Mouse (Mus musculus): ENCODE results near the gene Hsd17b6. TPM values are rescaled to one million over a fixed set of nuclear protein-coding genes. Genes with fewer than 3 reads are reported as not detected.

Gene Hsd17b6
- polyA plus RNA-seq, 1 experiment from 2014 or later: not detected

- no peak overlapping the region for H3K4me2 ChIP-seq (ENCODE audit: low read depth, low read length, severe bottlenecking)
- WGBS: 37% methylated on average over 5 of the region's 5 CpGs
- peak; percentile 79 for ATAC-seq (replicated peaks; ENCODE audit: low FRiP score)
Measured at GRCm38 (mm10) chr10:127945432-127946064, 61.9 kb downstream of the Hsd17b6 start.

More at GRCm38 (mm10) chr10:127945432-127946064, 61.9 kb downstream of the Hsd17b6 start:
- H3K4me3 ChIP-seq (ENCODE audit: low read depth, low read length): no peak overlapping the region
- no peak overlapping the region for H3K9ac ChIP-seq (ENCODE audit: low read length)
- H3K27ac ChIP-seq (ENCODE audit: low read depth, low read length): no peak overlapping the region
- no peaks in the 10 kb centered on the region for H3K4me1 ChIP-seq (replicated peaks; ENCODE audit: control insufficient read depth, insufficient read depth, low read length)
- no peaks in the 10 kb centered on the region for H3K9me3 ChIP-seq (ENCODE audit: control insufficient read depth, low read length)
- H3K36me3 ChIP-seq (ENCODE audit: control insufficient read depth, insufficient read depth, low read length): no peaks in the 10 kb centered on the region
- no peaks in the 10 kb centered on the region for H3K27me3 ChIP-seq (ENCODE audit: control insufficient read depth, insufficient read depth, low read length)
- DNase-seq (ENCODE audit: low spot score): peak; percentile 72

Other genes with a start within 250 kb of the Hsd17b6 start
- gene Rdh1, start 247.9 kb downstream of the Hsd17b6 start, polyA plus RNA-seq (2014; fragmentation: Nextera tagmentation; extraction: Ambion mirVana): not detected in 2 replicates
- not detected in 2 replicates for gene Rdh16f1, start 247.8 kb downstream of the Hsd17b6 start, polyA plus RNA-seq (2014; fragmentation: Nextera tagmentation; extraction: Ambion mirVana)
- gene Rdh9, start 231.2 kb downstream of the Hsd17b6 start, polyA plus RNA-seq (2014; fragmentation: Nextera tagmentation; extraction: Ambion mirVana): 0.13 TPM in 1 of 2 replicates, not detected in the other
- gene Rdh16, start 206.5 kb downstream of the Hsd17b6 start, polyA plus RNA-seq (2014; fragmentation: Nextera tagmentation; extraction: Ambion mirVana): not detected in 2 replicates
- not detected in 2 replicates for gene Rdh19, start 157.7 kb downstream of the Hsd17b6 start, polyA plus RNA-seq (2014; fragmentation: Nextera tagmentation; extraction: Ambion mirVana)
- gene Rdh16f2, start 141.1 kb downstream of the Hsd17b6 start, polyA plus RNA-seq (2014; fragmentation: Nextera tagmentation; extraction: Ambion mirVana): not detected in 2 replicates
- not detected in 2 replicates for gene Rdh7, start 118.8 kb downstream of the Hsd17b6 start, polyA plus RNA-seq (2014; fragmentation: Nextera tagmentation; extraction: Ambion mirVana)
- gene Sdr9c7, start 109.1 kb downstream of the Hsd17b6 start, polyA plus RNA-seq (2014; fragmentation: Nextera tagmentation; extraction: Ambion mirVana): not detected in 2 replicates
- 124 and 127 TPM in 2 replicates for gene Prim1, start 7.6 kb upstream of the Hsd17b6 start, polyA plus RNA-seq (2014; fragmentation: Nextera tagmentation; extraction: Ambion mirVana)
- 855 and 939 TPM in 2 replicates for gene Naca, start 28.0 kb upstream of the Hsd17b6 start, polyA plus RNA-seq (2014; fragmentation: Nextera tagmentation; extraction: Ambion mirVana)
- 638 and 692 TPM in 2 replicates for gene Ptges3, start 51.3 kb upstream of the Hsd17b6 start, polyA plus RNA-seq (2014; fragmentation: Nextera tagmentation; extraction: Ambion mirVana)
- gene Atp5b, start 75.7 kb upstream of the Hsd17b6 start, polyA plus RNA-seq (2014; fragmentation: Nextera tagmentation; extraction: Ambion mirVana): 2,200 and 2,324 TPM in 2 replicates
- gene Baz2a, start 84.0 kb upstream of the Hsd17b6 start, polyA plus RNA-seq (2014; fragmentation: Nextera tagmentation; extraction: Ambion mirVana): 20.9 and 21.9 TPM in 2 replicates
- gene Rbms2, start 172.7 kb upstream of the Hsd17b6 start, polyA plus RNA-seq (2014; fragmentation: Nextera tagmentation; extraction: Ambion mirVana): 21.7 and 22.3 TPM in 2 replicates
- gene Gls2, start 186.8 kb upstream of the Hsd17b6 start, polyA plus RNA-seq (2014; fragmentation: Nextera tagmentation; extraction: Ambion mirVana): 1.3 and 1.7 TPM in 2 replicates
- 23.1 and 26.7 TPM in 2 replicates for gene Spryd4, start 204.2 kb upstream of the Hsd17b6 start, polyA plus RNA-seq (2014; fragmentation: Nextera tagmentation; extraction: Ambion mirVana)
- 0.28 and 0.55 TPM in 2 replicates for gene Mip, start 218.2 kb upstream of the Hsd17b6 start, polyA plus RNA-seq (2014; fragmentation: Nextera tagmentation; extraction: Ambion mirVana)
- gene Timeless, start 224.5 kb upstream of the Hsd17b6 start, polyA plus RNA-seq (2014; fragmentation: Nextera tagmentation; extraction: Ambion mirVana): 81.7 and 89.7 TPM in 2 replicates
- 0.77 and 0.89 TPM in 2 replicates for gene Apon, start 246.5 kb upstream of the Hsd17b6 start, polyA plus RNA-seq (2014; fragmentation: Nextera tagmentation; extraction: Ambion mirVana)